Comparison of ENCODE assay signal across 10 mouse cellular contexts in genomic region chr9:62522791-62523471, GRCm38 (mm10). TPM values are rescaled to one million over a fixed set of nuclear protein-coding genes. Genes with fewer than 3 reads are reported as not detected.
DNase-seq lines count a peak whose midpoint lies in the region; ATAC-seq and TF ChIP-seq lines count a peak whose summit lies in the region.
"Had no signal": no experiment of that assay in that cellular context is flagged by ENCODE, and none has a peak within 500 bp of the region (broad histone marks: within the 10 kb centered on the region; RNA-seq: fewer than 3 reads in every experiment).

No protein-coding gene starts in this region.

- no peak overlapping the region for H3K9ac ChIP-seq in midbrain, embryonic 11.5 days (ENCODE audit: low read length)
- H3K9ac ChIP-seq in intestine, embryonic 15.5 days, result no peak overlapping the region

- H3K4me1 ChIP-seq in midbrain, embryonic 10.5 days, result peaks cover 97% of the 10 kb centered on the region
- H3K4me1 ChIP-seq in midbrain, embryonic 11.5 days (ENCODE audit: control insufficient read depth, insufficient read depth, low read length), result peaks cover 52% of the 10 kb centered on the region
- H3K4me1 ChIP-seq in intestine, embryonic 15.5 days (replicated peaks), result peaks cover 33% of the 10 kb centered on the region
- peaks cover 43% of the 10 kb centered on the region for H3K4me1 ChIP-seq in lung, adult 2 months (ENCODE audit: control insufficient read depth, insufficient read depth, low read length)

- peak; percentile 52; the same call in 1 of the 2 replicates for TF ChIP-seq POLR2A in lung, adult 2 months (IDR thresholded peaks at IDR 0.05; ENCODE audit: borderline replicate concordance, extremely low read depth, low read depth, low read length)

- WGBS in midbrain, embryonic 10.5 days, result 17% methylated on average over 15 of the region's 15 CpGs
- 16% methylated on average over 15 of the region's 15 CpGs for WGBS in midbrain, embryonic 11.5 days
- 26% methylated on average over 15 of the region's 15 CpGs for WGBS in intestine, embryonic 15.5 days
- WGBS in lung, adult 2 months, result 35% methylated on average over 15 of the region's 15 CpGs

- DNase-seq in midbrain, embryonic 10.5 days (ENCODE audit: low spot score), result no peak
- DNase-seq in midbrain, embryonic 11.5 days (ENCODE audit: low spot score, missing footprints), result no peak
- DNase-seq in heart, adult 11 months, result peak; percentile 98
- peak; percentile 54 for DNase-seq in lung, adult 2 months
- DNase-seq in layer of hippocampus, adult 18-20 months (ENCODE audit: low spot score in 2 of 2), result no peak
- DNase-seq in ovary, postnatal 36 days (ENCODE audit: low spot score), result no peak

- peaks cover 51% of the 10 kb centered on the region for H3K27me3 ChIP-seq in midbrain, embryonic 10.5 days (ENCODE audit: low read depth, poor library complexity, severe bottlenecking)
- H3K27me3 ChIP-seq in midbrain, embryonic 11.5 days (ENCODE audit: control insufficient read depth, insufficient read depth, low read length), result no peaks in the 10 kb centered on the region
- H3K27me3 ChIP-seq in intestine, embryonic 15.5 days (replicated peaks), result peaks cover 11% of the 10 kb centered on the region

- no peak overlapping the region for H3K4me2 ChIP-seq in midbrain, embryonic 11.5 days
- peak overlapping the region; percentile 38 for H3K4me2 ChIP-seq in intestine, embryonic 15.5 days (replicated peaks)

- H3K4me3 ChIP-seq in midbrain, embryonic 10.5 days, result no peak overlapping the region
- H3K4me3 ChIP-seq in midbrain, embryonic 11.5 days (ENCODE audit: low read depth, low read length), result no peak overlapping the region
- no peak overlapping the region for H3K4me3 ChIP-seq in intestine, embryonic 15.5 days (replicated peaks)
- H3K4me3 ChIP-seq in lung, adult 2 months (replicated peaks; ENCODE audit: extremely low read depth, low read depth, low read length), result no peak overlapping the region
- H3K4me3 ChIP-seq: erythroblast, embryonic 14.5 days had no signal

- H3K9me3 ChIP-seq in midbrain, embryonic 10.5 days (replicated peaks), result no peaks in the 10 kb centered on the region
- H3K9me3 ChIP-seq in midbrain, embryonic 11.5 days (ENCODE audit: control insufficient read depth, low read length), result no peaks in the 10 kb centered on the region
- no peaks in the 10 kb centered on the region for H3K9me3 ChIP-seq in intestine, embryonic 15.5 days

- ATAC-seq in midbrain, embryonic 11.5 days (ENCODE audit: low FRiP score), result no peak
- ATAC-seq in intestine, embryonic 15.5 days, result peak; percentile 70
- ATAC-seq in inflammation-experienced regulatory T-cells, adult 6 months, result no peak

- no peak for TF ChIP-seq CTCF in lung, adult 2 months (IDR thresholded peaks at IDR 0.05; ENCODE audit: insufficient read depth, low read length)

- H3K27ac ChIP-seq in midbrain, embryonic 10.5 days (replicated peaks), result peak overlapping the region; percentile 68
- no peak overlapping the region; the same call in 1 of the 2 replicates for H3K27ac ChIP-seq in midbrain, embryonic 11.5 days (ENCODE audit: low read depth, low read length)
- H3K27ac ChIP-seq in intestine, embryonic 15.5 days, result 0 out of 2 replicates have a peak overlapping the region, but pooled peaks have one; percentile 3

- H3K36me3 ChIP-seq in midbrain, embryonic 10.5 days, result no peaks in the 10 kb centered on the region
- no peaks in the 10 kb centered on the region for H3K36me3 ChIP-seq in midbrain, embryonic 11.5 days (ENCODE audit: control insufficient read depth, insufficient read depth, low read length)
- H3K36me3 ChIP-seq in intestine, embryonic 15.5 days, result no peaks in the 10 kb centered on the region

RNA-seq across cellular contexts. Expression of gene Coro2b, which starts 13.9 kb away (rescaled TPM):
- polyA plus RNA-seq in midbrain, embryonic 10.5 days (2016; fragmentation: Nextera tagmentation; extraction: Ambion mirVana), result 12.8 and 16.2 TPM in 2 replicates
- polyA plus RNA-seq in midbrain, embryonic 11.5 days (2014; fragmentation: Nextera tagmentation; extraction: Ambion mirVana), result 15.3 and 15.7 TPM in 2 replicates
- 7.6 and 8.8 TPM in 2 replicates for polyA plus RNA-seq in intestine, embryonic 15.5 days (2015; fragmentation: Nextera tagmentation; extraction: Ambion mirVana)
- 48.8 and 51.9 TPM in 2 replicates for polyA plus RNA-seq in lung, adult 2 months (2012; rRNA removed)
- polyA plus RNA-seq in inflammation-experienced regulatory T-cells, adult 6 months (2017; shearing (Covaris generic)), result 1 to 10 TPM in 2 of 3 experiments, under 1 TPM in 1; 0.33 to 3.8 (median 1.2) TPM
- 100 to 1,000 TPM; 214 to 231 TPM for total RNA-seq in layer of hippocampus, adult 18-20 months (2021)
- total RNA-seq: neutrophil, adult 5-6 weeks had no signal
- polyA plus RNA-seq: erythroblast, embryonic 14.5 days had no signal

Comparison
In these comparisons a context has a peak if more than half of its experiments do, and no peak if none do; other contexts are left out.
1. DNase-seq: peak in heart, adult 11 months (single experiment) and lung, adult 2 months (single experiment); none in midbrain, embryonic 10.5 days (single experiment), midbrain, embryonic 11.5 days (single experiment), layer of hippocampus, adult 18-20 months (0 of 2) and ovary, postnatal 36 days (single experiment).